Mouse (Mus musculus): ENCODE data around the gene Sema4d. TPM values are rescaled to one million over a fixed set of nuclear protein-coding genes. Genes with fewer than 3 reads are reported as not detected.
A peak's percentile ranks its signal among the peaks of the same experiment; 100 is the strongest.

The Sema4d gene
- total and polyA plus RNA-seq, 3 experiments, result 6.9 to 20.3 TPM; not detected in 1

DNA sequence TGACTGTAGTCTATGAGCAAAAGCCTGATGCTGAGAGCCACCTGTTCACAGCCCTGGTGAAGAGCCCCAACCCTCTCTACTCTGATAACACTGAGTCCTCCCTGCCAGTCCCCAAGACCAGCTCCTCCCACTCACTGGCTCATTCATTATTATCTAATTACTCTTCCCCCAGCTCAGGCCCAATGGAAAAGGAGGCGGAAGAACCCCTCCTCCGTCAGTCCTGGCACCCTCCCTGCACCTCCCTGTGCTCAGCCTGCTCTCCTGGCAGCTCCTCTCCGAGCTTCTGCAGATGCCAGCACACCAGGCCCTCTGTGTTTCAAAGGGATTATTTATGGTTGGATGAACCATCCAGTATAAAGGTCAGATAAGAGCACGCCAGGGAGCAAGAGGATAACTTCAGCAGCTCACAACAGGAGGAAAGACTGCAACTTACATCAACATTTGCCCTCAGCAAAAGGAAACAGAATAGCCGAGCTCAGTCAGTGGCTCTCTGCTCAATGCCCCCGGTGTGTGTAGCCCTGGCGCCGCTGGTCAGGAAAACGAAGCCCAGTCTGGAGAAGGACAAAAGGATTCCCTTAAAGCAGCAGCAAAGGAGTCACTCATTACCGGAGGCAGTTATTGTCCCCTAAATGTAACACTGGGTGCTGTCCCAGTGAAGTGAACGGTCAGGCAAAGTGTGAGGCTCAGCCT, 16.4 kb downstream of the Sema4d start (continued):
- no peak for TF ChIP-seq MYB (IDR thresholded peaks at IDR 0.05; ENCODE audit: low read depth, low read length)
- TF ChIP-seq HCFC1 (IDR thresholded peaks at IDR 0.05; ENCODE audit: low read depth, low read length), result no peak
- TF ChIP-seq SMC3 (IDR thresholded peaks at IDR 0.05; ENCODE audit: low read depth, low read length), result peak; percentile 13; the same call in 1 of the 2 replicates
- no peak for TF ChIP-seq E2F4 (IDR thresholded peaks at IDR 0.05; ENCODE audit: borderline replicate concordance, low read depth, low read length)
- peak; percentile 77; the same call in 1 of the 2 replicates for TF ChIP-seq MAZ (IDR thresholded peaks at IDR 0.05; ENCODE audit: low read depth, low read length)
- no peak for TF ChIP-seq MYC (IDR thresholded peaks at IDR 0.05; ENCODE audit: low read depth, low read length)
- no peak for TF ChIP-seq MEF2A (IDR thresholded peaks at IDR 0.05; ENCODE audit: extremely low read depth, insufficient replicate concordance, low read depth, low read length, poor library complexity, severe bottlenecking)
- TF ChIP-seq NELFE (IDR thresholded peaks at IDR 0.05; ENCODE audit: low read depth, low read length), result 0 out of 2 replicates have a peak, but pooled peaks have one; percentile 34
- TF ChIP-seq SIN3A (IDR thresholded peaks at IDR 0.05; ENCODE audit: low read length), result peak; percentile 80
- TF ChIP-seq MAFK (IDR thresholded peaks at IDR 0.05; ENCODE audit: borderline replicate concordance, low read depth, low read length), result no peak
- TF ChIP-seq JUND (IDR thresholded peaks at IDR 0.05; ENCODE audit: low read depth, low read length), result no peak
- TF ChIP-seq TAL1 (IDR thresholded peaks at IDR 0.05; ENCODE audit: low read length), result 0 out of 2 replicates have a peak, but pooled peaks have one; percentile 4
- peak; percentile 40; the same call in 1 of the 2 replicates for TF ChIP-seq MXI1 (IDR thresholded peaks at IDR 0.05; ENCODE audit: low read depth, low read length)
- TF ChIP-seq CHD2 (IDR thresholded peaks at IDR 0.05; ENCODE audit: low read length), result no peak
- peak; percentile 68 for TF ChIP-seq ETS1 (IDR thresholded peaks at IDR 0.05; ENCODE audit: low read depth, low read length)
- no peak for TF ChIP-seq TCF12 (IDR thresholded peaks at IDR 0.05; ENCODE audit: low read depth, low read length)

DNA sequence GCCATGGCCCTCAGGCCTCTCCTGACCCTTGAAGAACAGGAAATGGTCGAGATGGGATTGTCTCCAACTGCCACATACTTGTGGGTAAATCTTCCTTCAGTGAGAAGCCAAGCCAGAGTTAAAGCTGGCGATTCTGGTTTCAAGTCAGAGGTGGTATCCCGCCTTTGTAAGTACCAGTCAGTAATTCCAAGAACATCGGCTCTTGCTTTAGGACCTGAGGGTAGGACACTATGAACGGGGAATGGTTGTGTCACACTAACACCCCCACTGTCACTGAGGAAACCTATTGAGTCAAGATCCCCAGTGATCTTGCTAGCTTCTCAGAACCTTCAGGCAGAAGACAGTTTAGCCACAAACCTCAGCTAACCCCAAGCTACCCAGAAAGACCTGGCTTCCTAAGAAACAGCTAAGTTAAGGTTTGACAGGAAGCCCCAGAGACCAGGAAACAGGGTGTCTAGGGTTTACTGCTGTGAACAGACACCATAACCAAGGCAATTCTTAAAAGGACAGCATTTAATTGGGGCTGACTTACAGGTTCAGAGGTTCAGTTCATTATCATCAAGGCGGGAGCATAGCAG, 17.3 kb downstream of the Sema4d start:
- Histone ChIP-seq H3K79me2 (ENCODE audit: control insufficient read depth, insufficient read depth, low read length, poor library complexity) (no peaks in the 10 kb centered on the region), H3K9ac (ENCODE audit: control insufficient read depth, low read depth, low read length, poor library complexity, severe bottlenecking) (no peak overlapping the region), H3K27me3 (ENCODE audit: control insufficient read depth in 1 of 2, insufficient read depth in 2 of 2, low read length in 2 of 2) (no peaks in the 10 kb centered on the region), H3K4me1 (ENCODE audit: control insufficient read depth in 1 of 2, insufficient read depth in 2 of 2, low read length in 2 of 2) (peaks cover 3 to 21% of the 10 kb centered on the region in 2 experiments), H3K4me3 (ENCODE audit: control insufficient read depth in 1 of 2, insufficient read depth in 1 of 2, low read depth in 2 of 2, low read length in 2 of 2) (no peak overlapping the region), H3K9me3 (replicated peaks; ENCODE audit: insufficient read depth, low read length) (no peaks in the 10 kb centered on the region), H3K36me3 (ENCODE audit: control insufficient read depth in 1 of 2, insufficient read depth in 2 of 2, low read length in 2 of 2) (peaks cover 0 to 13% of the 10 kb centered on the region in 2 experiments; a peak in 2 of 4 replicates), H3K27ac (ENCODE audit: control insufficient read depth, low read depth, low read length) (no peak overlapping the region)
- TF ChIP-seq GATA1 (IDR thresholded peaks at IDR 0.05; ENCODE audit: low read depth, low read length) (no peak), CTCF (IDR thresholded peaks at IDR 0.05 in 2 of 3, conservative IDR thresholded peaks at IDR 0.05 in 1 of 3; ENCODE audit: control insufficient read depth in 1 of 3, insufficient read depth in 1 of 3, low read depth in 2 of 3, low read length in 3 of 3, poor library complexity in 1 of 3, severe bottlenecking in 1 of 3) (no peak), TAL1 (IDR thresholded peaks at IDR 0.05; ENCODE audit: low read length) (no peak), MXI1 (IDR thresholded peaks at IDR 0.05; ENCODE audit: low read depth, low read length) (no peak), CHD1 (IDR thresholded peaks at IDR 0.05; ENCODE audit: low read depth, low read length) (no peak), MEF2A (IDR thresholded peaks at IDR 0.05; ENCODE audit: extremely low read depth, insufficient replicate concordance, low read depth, low read length, poor library complexity, severe bottlenecking) (no peak), POLR2AphosphoS2 (IDR thresholded peaks at IDR 0.05; ENCODE audit: low read length) (no peak), POLR2A (IDR thresholded peaks at IDR 0.05; ENCODE audit: control insufficient read depth in 1 of 2, insufficient read depth in 1 of 2, low read depth in 1 of 2, low read length in 2 of 2, poor library complexity in 1 of 2) (no peak), USF2 (IDR thresholded peaks at IDR 0.05; ENCODE audit: borderline replicate concordance in 1 of 2, insufficient read depth in 1 of 2, low read depth in 1 of 2, low read length in 2 of 2) (no peak), UBTF (IDR thresholded peaks at IDR 0.05; ENCODE audit: borderline replicate concordance, insufficient read depth, low read depth, low read length) (no peak), RCOR1 (IDR thresholded peaks at IDR 0.05; ENCODE audit: low read depth, low read length) (no peak)
- no peak for DNase-seq (ENCODE audit: low read depth, low spot score)
